Mouse (Mus musculus): ENCODE data around the gene Gm6169. TPM values are rescaled to one million over a fixed set of nuclear protein-coding genes. Genes with fewer than 3 reads are reported as not detected.
A peak's percentile ranks its signal among the peaks of the same experiment; 100 is the strongest.

Gene Gm6169
- polyA plus RNA-seq, 1 experiment = 0.31 TPM

GRCm38 (mm10) chr13:97059746-97060145, 39.3 kb downstream of the Gm6169 start:
- no peaks in the 10 kb centered on the region; the same call in 1 of the 2 replicates for H3K4me1 ChIP-seq (ENCODE audit: control insufficient read depth, insufficient read depth, low read length)
- no peak for DNase-seq
- no peak overlapping the region for H3K4me3 ChIP-seq (replicated peaks; ENCODE audit: insufficient read depth, low read depth, low read length)
- 94% methylated on average over 6 of the region's 6 CpGs for WGBS
- no peak overlapping the region for H3K27ac ChIP-seq (ENCODE audit: insufficient read depth, low read length)
- no peaks in the 10 kb centered on the region; the same call in 1 of the 2 replicates for H3K27me3 ChIP-seq (ENCODE audit: control insufficient read depth, insufficient read depth, low read length)
- no peak for TF ChIP-seq CTCF (IDR thresholded peaks at IDR 0.05; ENCODE audit: borderline replicate concordance, insufficient read depth, low read depth, low read length)
- TF ChIP-seq POLR2A (IDR thresholded peaks at IDR 0.05; ENCODE audit: borderline replicate concordance, insufficient read depth, low read length) = no peak

GRCm38 (mm10) chr13:97057817-97058216, 41.2 kb downstream of the Gm6169 start:
- no peak overlapping the region for H3K27ac ChIP-seq (ENCODE audit: insufficient read depth, low read length)
- no peaks in the 10 kb centered on the region; the same call in 1 of the 2 replicates for H3K27me3 ChIP-seq (ENCODE audit: control insufficient read depth, insufficient read depth, low read length)
- DNase-seq = no peak
- H3K4me3 ChIP-seq (replicated peaks; ENCODE audit: insufficient read depth, low read depth, low read length) = no peak overlapping the region
- H3K4me1 ChIP-seq (ENCODE audit: control insufficient read depth, insufficient read depth, low read length) = peaks cover 3% of the 10 kb centered on the region; the same call in 1 of the 2 replicates
- 52% methylated on average over 4 of the region's 4 CpGs for WGBS
- TF ChIP-seq CTCF (IDR thresholded peaks at IDR 0.05; ENCODE audit: borderline replicate concordance, insufficient read depth, low read depth, low read length) (no peak), POLR2A (IDR thresholded peaks at IDR 0.05; ENCODE audit: borderline replicate concordance, insufficient read depth, low read length) (no peak)

- Histone ChIP-seq H3K4me3 (replicated peaks; ENCODE audit: insufficient read depth, low read depth, low read length) (no peak overlapping the region), H3K4me1 (ENCODE audit: control insufficient read depth, insufficient read depth, low read length) (peaks cover 3% of the 10 kb centered on the region), H3K27me3 (ENCODE audit: control insufficient read depth, insufficient read depth, low read length) (no peaks in the 10 kb centered on the region; the same call in 1 of the 2 replicates), H3K27ac (ENCODE audit: insufficient read depth, low read length) (no peak overlapping the region)
- WGBS = 9% methylated on average over 8 of the region's 8 CpGs
- TF ChIP-seq CTCF (IDR thresholded peaks at IDR 0.05; ENCODE audit: borderline replicate concordance, insufficient read depth, low read depth, low read length) (no peak), POLR2A (IDR thresholded peaks at IDR 0.05; ENCODE audit: borderline replicate concordance, insufficient read depth, low read length) (no peak)
- DNase-seq = peak; percentile 74 to 83
Observed at GRCm38 (mm10) chr13:97053844-97054243, 45.2 kb downstream of the Gm6169 start.

- Histone ChIP-seq H3K27me3 (ENCODE audit: control insufficient read depth, insufficient read depth, low read length) (no peaks in the 10 kb centered on the region; the same call in 1 of the 2 replicates), H3K4me1 (ENCODE audit: control insufficient read depth, insufficient read depth, low read length) (peaks cover 3% of the 10 kb centered on the region), H3K27ac (ENCODE audit: insufficient read depth, low read length) (no peak overlapping the region), H3K4me3 (replicated peaks; ENCODE audit: insufficient read depth, low read depth, low read length) (no peak overlapping the region)
- WGBS = 11% methylated on average over 11 of the region's 11 CpGs
- peak; percentile 54 to 63 for DNase-seq
- TF ChIP-seq POLR2A (IDR thresholded peaks at IDR 0.05; ENCODE audit: borderline replicate concordance, insufficient read depth, low read length) (no peak), CTCF (IDR thresholded peaks at IDR 0.05; ENCODE audit: borderline replicate concordance, insufficient read depth, low read depth, low read length) (peak; percentile 69; the same call in 1 of the 2 replicates)
Observed at GRCm38 (mm10) chr13:97052667-97053066, 46.4 kb downstream of the Gm6169 start.

GRCm38 (mm10) chr13:97051158-97051557, 47.9 kb downstream of the Gm6169 start:
- H3K27ac ChIP-seq (ENCODE audit: insufficient read depth, low read length) = no peak overlapping the region
- no peak overlapping the region for H3K4me3 ChIP-seq (replicated peaks; ENCODE audit: insufficient read depth, low read depth, low read length)
- TF ChIP-seq CTCF (IDR thresholded peaks at IDR 0.05; ENCODE audit: borderline replicate concordance, insufficient read depth, low read depth, low read length) (no peak), POLR2A (IDR thresholded peaks at IDR 0.05; ENCODE audit: borderline replicate concordance, insufficient read depth, low read length) (no peak)
- peaks cover 3% of the 10 kb centered on the region for H3K4me1 ChIP-seq (ENCODE audit: control insufficient read depth, insufficient read depth, low read length)
- peak; percentile 74 to 84 for DNase-seq
- WGBS = 8% methylated on average over 6 of the region's 6 CpGs
- no peaks in the 10 kb centered on the region; the same call in 1 of the 2 replicates for H3K27me3 ChIP-seq (ENCODE audit: control insufficient read depth, insufficient read depth, low read length)

Other genes starting within 250 kb of the Gm6169 start
- 1.1 and 1.9 TPM in 2 replicates for gene Gcnt4, start 174.5 kb downstream of the Gm6169 start, polyA plus RNA-seq (2012; rRNA removed)
- not detected in 2 replicates for gene 1700029F12Rik, start 64.9 kb downstream of the Gm6169 start, polyA plus RNA-seq (2012; rRNA removed)
- gene Fam169a, start 32.0 kb downstream of the Gm6169 start, polyA plus RNA-seq (2012; rRNA removed) = 11.0 and 11.9 TPM in 2 replicates
- gene Gfm2, start 38.7 kb upstream of the Gm6169 start, polyA plus RNA-seq (2012; rRNA removed) = 34.1 and 36.2 TPM in 2 replicates
- 37.8 and 44.9 TPM in 2 replicates for gene Nsa2, start 38.7 kb upstream of the Gm6169 start, polyA plus RNA-seq (2012; rRNA removed)
- 61.0 and 62.9 TPM in 2 replicates for gene Hexb, start 99.1 kb upstream of the Gm6169 start, polyA plus RNA-seq (2012; rRNA removed)
- gene Enc1, start 141.9 kb upstream of the Gm6169 start, polyA plus RNA-seq (2012; rRNA removed) = 16.7 and 20.2 TPM in 2 replicates